In genomic region chr3:95686492-95687167, GRCm38 (mm10) we compare ENCODE assay signal across 8 mouse cellular contexts. TPM values are rescaled to one million over a fixed set of nuclear protein-coding genes. Genes with fewer than 3 reads are reported as not detected.
DNase-seq lines count a peak whose midpoint lies in the region; ATAC-seq lines count a peak whose summit lies in the region.

No protein-coding gene starts in this region.

- WGBS in forebrain, embryonic 11.5 days: 37% methylated on average over 9 of the region's 10 CpGs
- 48% methylated on average over 9 of the region's 10 CpGs for WGBS in forebrain, embryonic 16.5 days
- WGBS in heart, embryonic 14.5 days: 41% methylated on average over 9 of the region's 10 CpGs
- 47% methylated on average over 10 of the region's 10 CpGs for WGBS in liver, embryonic 11.5 days

- DNase-seq in forebrain, embryonic 11.5 days (ENCODE audit: low spot score): no peak
- DNase-seq in NIH3T3 (ENCODE audit: low read depth): peak; percentile 51
- DNase-seq in liver, embryonic 11.5 days (ENCODE audit: low spot score): no peak
- no peak for DNase-seq in layer of hippocampus, adult 8-10 months (ENCODE audit: low spot score in 2 of 2)
- DNase-seq in cerebellum, adult 11 months: no peak
- DNase-seq in kidney, postnatal 14 days: no peak

- H3K4me2 ChIP-seq in forebrain, embryonic 11.5 days (ENCODE audit: low read depth, low read length, severe bottlenecking): no peak overlapping the region
- no peak overlapping the region for H3K4me2 ChIP-seq in forebrain, embryonic 16.5 days (ENCODE audit: low read length)
- peak overlapping the region; percentile 86 for H3K4me2 ChIP-seq in heart, embryonic 14.5 days (ENCODE audit: low read length)
- no peak overlapping the region for H3K4me2 ChIP-seq in liver, embryonic 11.5 days

- no peaks in the 10 kb centered on the region for H3K36me3 ChIP-seq in forebrain, embryonic 11.5 days (ENCODE audit: control insufficient read depth, insufficient read depth, low read length)
- no peaks in the 10 kb centered on the region for H3K36me3 ChIP-seq in forebrain, embryonic 16.5 days (ENCODE audit: control insufficient read depth, insufficient read depth)
- no peaks in the 10 kb centered on the region for H3K36me3 ChIP-seq in heart, embryonic 14.5 days (ENCODE audit: control insufficient read depth, insufficient read depth, low read length)
- no peaks in the 10 kb centered on the region for H3K36me3 ChIP-seq in liver, embryonic 11.5 days (ENCODE audit: control insufficient read depth, insufficient read depth, low read length)

- H3K9me3 ChIP-seq in forebrain, embryonic 11.5 days (ENCODE audit: control insufficient read depth, low read length): no peaks in the 10 kb centered on the region
- H3K9me3 ChIP-seq in forebrain, embryonic 16.5 days (ENCODE audit: control insufficient read depth, low read length): no peaks in the 10 kb centered on the region
- H3K9me3 ChIP-seq in heart, embryonic 14.5 days (ENCODE audit: control insufficient read depth, low read length): no peaks in the 10 kb centered on the region
- H3K9me3 ChIP-seq in liver, embryonic 11.5 days (ENCODE audit: control insufficient read depth, low read length): no peaks in the 10 kb centered on the region

- no peak overlapping the region for H3K9ac ChIP-seq in forebrain, embryonic 11.5 days (ENCODE audit: low read length)
- no peak overlapping the region for H3K9ac ChIP-seq in forebrain, embryonic 16.5 days (replicated peaks; ENCODE audit: low read depth, low read length)
- H3K9ac ChIP-seq in heart, embryonic 14.5 days (ENCODE audit: low read length): peak overlapping the region; percentile 74
- no peak overlapping the region; the same call in 1 of the 2 replicates for H3K9ac ChIP-seq in liver, embryonic 11.5 days (ENCODE audit: low read depth, low read length)

- H3K4me3 ChIP-seq in forebrain, embryonic 11.5 days (ENCODE audit: low read depth, low read length): no peak overlapping the region
- H3K4me3 ChIP-seq in forebrain, embryonic 16.5 days (replicated peaks; ENCODE audit: low read length): no peak overlapping the region
- peak overlapping the region in 1 of 2 experiments; percentile 51; a peak in 1 of 4 replicates for H3K4me3 ChIP-seq in heart, embryonic 14.5 days (ENCODE audit: control insufficient read depth in 1 of 2, insufficient read depth in 1 of 2, low read depth in 1 of 2, low read length in 2 of 2)
- no peak overlapping the region for H3K4me3 ChIP-seq in liver, embryonic 11.5 days (ENCODE audit: low read depth, low read length)

- peaks cover 9% of the 10 kb centered on the region for H3K4me1 ChIP-seq in forebrain, embryonic 11.5 days (replicated peaks; ENCODE audit: control insufficient read depth, insufficient read depth, low read length)
- H3K4me1 ChIP-seq in forebrain, embryonic 16.5 days (replicated peaks; ENCODE audit: control insufficient read depth, insufficient read depth, low read length): peaks cover 11% of the 10 kb centered on the region
- H3K4me1 ChIP-seq in heart, embryonic 14.5 days (ENCODE audit: control insufficient read depth in 2 of 2, insufficient read depth in 2 of 2, low read length in 2 of 2): peaks cover 39 to 65% of the 10 kb centered on the region in 2 experiments
- H3K4me1 ChIP-seq in liver, embryonic 11.5 days (replicated peaks; ENCODE audit: control insufficient read depth, insufficient read depth, low read length): peaks cover 17% of the 10 kb centered on the region

- H3K27ac ChIP-seq in forebrain, embryonic 11.5 days (ENCODE audit: low read depth, low read length): no peak overlapping the region
- no peak overlapping the region for H3K27ac ChIP-seq in forebrain, embryonic 16.5 days (ENCODE audit: low read length)
- peak overlapping the region in 1 of 2 experiments; percentile 88; a peak in 2 of 4 replicates for H3K27ac ChIP-seq in heart, embryonic 14.5 days (replicated peaks in 1 of 2; ENCODE audit: control insufficient read depth in 1 of 2, insufficient read depth in 1 of 2, low read depth in 2 of 2, low read length in 2 of 2)
- H3K27ac ChIP-seq in liver, embryonic 11.5 days (ENCODE audit: low read depth, low read length): peak overlapping the region; percentile 7; the same call in 1 of the 2 replicates

- peak; percentile 39; the same call in 1 of the 2 replicates for ATAC-seq in forebrain, embryonic 11.5 days (replicated peaks; ENCODE audit: low FRiP score)
- ATAC-seq in forebrain, embryonic 16.5 days: no peak
- ATAC-seq in heart, embryonic 14.5 days (ENCODE audit: insufficient number of reproducible peaks, insufficient read depth, low FRiP score, low read depth): no peak
- no peak for ATAC-seq in liver, embryonic 11.5 days (replicated peaks; ENCODE audit: low FRiP score)

- H3K27me3 ChIP-seq in forebrain, embryonic 11.5 days (ENCODE audit: control insufficient read depth, insufficient read depth, low read length): peaks cover 2% of the 10 kb centered on the region; the same call in 1 of the 2 replicates
- no peaks in the 10 kb centered on the region for H3K27me3 ChIP-seq in forebrain, embryonic 16.5 days (replicated peaks; ENCODE audit: control insufficient read depth, insufficient read depth, low read length)
- no peaks in the 10 kb centered on the region for H3K27me3 ChIP-seq in heart, embryonic 14.5 days (ENCODE audit: control insufficient read depth, insufficient read depth, low read length)
- H3K27me3 ChIP-seq in liver, embryonic 11.5 days (replicated peaks; ENCODE audit: control insufficient read depth, insufficient read depth, low read length): peaks cover 14% of the 10 kb centered on the region

RNA-seq across cellular contexts. Expression of gene Adamtsl4, which starts 1.1 kb away (rescaled TPM):
- polyA plus RNA-seq in forebrain, embryonic 11.5 days (2014; fragmentation: Nextera tagmentation; extraction: Ambion mirVana): 0.64 and 1.6 TPM in 2 replicates
- 0.48 and 1.2 TPM in 2 replicates for polyA plus RNA-seq in forebrain, embryonic 16.5 days (2015; fragmentation: Nextera tagmentation; extraction: Ambion mirVana)
- 6.3 and 7.0 TPM in 2 replicates for polyA plus RNA-seq in heart, embryonic 14.5 days (2014; fragmentation: Nextera tagmentation; extraction: Ambion mirVana)
- polyA plus RNA-seq in liver, embryonic 11.5 days (2014; fragmentation: Nextera tagmentation; extraction: Ambion mirVana): 0.38 and 1.2 TPM in 2 replicates
- total RNA-seq in layer of hippocampus, adult 8-10 months (2022): 10 to 100 TPM in 2 of 4 experiments, 1 to 10 TPM in 2; 5.2 to 17.9 (median 10.4) TPM

RNA-seq across cellular contexts. Expression of gene Mcl1, which starts 28.0 kb away (rescaled TPM):
- 66.8 and 69.9 TPM in 2 replicates for polyA plus RNA-seq in forebrain, embryonic 11.5 days (2014; fragmentation: Nextera tagmentation; extraction: Ambion mirVana)
- polyA plus RNA-seq in forebrain, embryonic 16.5 days (2015; fragmentation: Nextera tagmentation; extraction: Ambion mirVana): 43.4 and 48.3 TPM in 2 replicates
- 54.3 and 57.2 TPM in 2 replicates for polyA plus RNA-seq in heart, embryonic 14.5 days (2014; fragmentation: Nextera tagmentation; extraction: Ambion mirVana)
- polyA plus RNA-seq in liver, embryonic 11.5 days (2014; fragmentation: Nextera tagmentation; extraction: Ambion mirVana): 52.2 and 57.7 TPM in 2 replicates
- 10 to 100 TPM; 55.1 to 73.6 (median 61.1) TPM for total RNA-seq in layer of hippocampus, adult 8-10 months (2022)

RNA-seq across cellular contexts. Expression of gene Ecm1, which starts 52.7 kb away (rescaled TPM):
- polyA plus RNA-seq in forebrain, embryonic 11.5 days (2014; fragmentation: Nextera tagmentation; extraction: Ambion mirVana): 17.2 and 19.4 TPM in 2 replicates
- 7.9 and 11.0 TPM in 2 replicates for polyA plus RNA-seq in forebrain, embryonic 16.5 days (2015; fragmentation: Nextera tagmentation; extraction: Ambion mirVana)
- 62.7 and 66.1 TPM in 2 replicates for polyA plus RNA-seq in heart, embryonic 14.5 days (2014; fragmentation: Nextera tagmentation; extraction: Ambion mirVana)
- 30.4 and 31.7 TPM in 2 replicates for polyA plus RNA-seq in liver, embryonic 11.5 days (2014; fragmentation: Nextera tagmentation; extraction: Ambion mirVana)
- 10 to 100 TPM in 3 of 4 experiments, 1 to 10 TPM in 1; 9.7 to 13.9 (median 11.8) TPM for total RNA-seq in layer of hippocampus, adult 8-10 months (2022)
